ENCODE assay signal across 16 mouse cellular contexts in genomic region chr10:83624065-83624464, GRCm38 (mm10).
"Had no signal": no experiment of that assay in that cellular context is flagged by ENCODE, and none has a peak within 500 bp of the region (broad histone marks: within the 10 kb centered on the region; RNA-seq: fewer than 3 reads in every experiment).

No protein-coding gene starts in this region.

- DNase-seq: kidney, adult 18-20 months; liver; liver, embryonic 13.5 days; liver, postnatal 0 days; right cerebral cortex, adult 18-20 months; right cerebral cortex, postnatal 25 days; thymus, adult 2 months; thymus, postnatal 25 days had no signal

- H3K9ac ChIP-seq: intestine, embryonic 15.5 days; kidney, embryonic 15.5 days; limb, embryonic 12.5 days; liver, embryonic 13.5 days; liver, postnatal 0 days; midbrain, embryonic 12.5 days; neural tube, embryonic 15.5 days had no signal

- H3K4me2 ChIP-seq: intestine, embryonic 15.5 days; kidney, embryonic 15.5 days; limb, embryonic 12.5 days; liver, embryonic 13.5 days; midbrain, embryonic 12.5 days; neural tube, embryonic 15.5 days had no signal

- H3K27me3 ChIP-seq: intestine, embryonic 15.5 days; kidney, embryonic 15.5 days; limb, embryonic 12.5 days; liver, embryonic 13.5 days; midbrain, embryonic 12.5 days; neural tube, embryonic 15.5 days had no signal

- H3K4me3 ChIP-seq: intestine, embryonic 15.5 days; kidney, embryonic 15.5 days; left cerebral cortex, adult 2 months; limb, embryonic 12.5 days; liver, embryonic 13.5 days; midbrain, embryonic 12.5 days; myocyte; neural tube, embryonic 15.5 days had no signal

- H3K9me3 ChIP-seq: intestine, embryonic 15.5 days; kidney, embryonic 15.5 days; limb, embryonic 12.5 days; liver, embryonic 13.5 days; midbrain, embryonic 12.5 days; neural tube, embryonic 15.5 days had no signal

- H3K4me1 ChIP-seq: intestine, embryonic 15.5 days; limb, embryonic 12.5 days; liver, embryonic 13.5 days had no signal

- ATAC-seq: intestine, embryonic 15.5 days; liver, postnatal 0 days had no signal

- H3K27ac ChIP-seq: intestine, embryonic 15.5 days; kidney, embryonic 15.5 days; left cerebral cortex, adult 2 months; limb, embryonic 12.5 days; liver, embryonic 13.5 days; macrophage; midbrain, embryonic 12.5 days; neural tube, embryonic 15.5 days had no signal
